Mouse (Mus musculus) layer of hippocampus, postnatal 10 days (tissue): Measurements from ENCODE around the gene Adk. TPM values are rescaled to one million over a fixed set of nuclear protein-coding genes. Genes with fewer than 3 reads are reported as not detected.
"Not testable (repeated sequence)": the region's sequence is repeated elsewhere in the genome, so short reads cannot be mapped to it uniquely, and the experiment has no call there.

Source experiments
- DNase-seq, 2 experiments: peaks; one replicate each; pipeline ENCODE4 v3.0.0; 2021; ENCODE audit warnings: low spot score in 2 of 2
- total RNA-seq, 2 experiments: library from RNA; stranded (reverse); gene quantifications; 2 replicates each; pipeline ENCODE4 v1.2.3; 2021

The Adk gene
- total RNA-seq, 2 experiments from 2014 or later: 70.3 to 70.6 TPM

DNA sequence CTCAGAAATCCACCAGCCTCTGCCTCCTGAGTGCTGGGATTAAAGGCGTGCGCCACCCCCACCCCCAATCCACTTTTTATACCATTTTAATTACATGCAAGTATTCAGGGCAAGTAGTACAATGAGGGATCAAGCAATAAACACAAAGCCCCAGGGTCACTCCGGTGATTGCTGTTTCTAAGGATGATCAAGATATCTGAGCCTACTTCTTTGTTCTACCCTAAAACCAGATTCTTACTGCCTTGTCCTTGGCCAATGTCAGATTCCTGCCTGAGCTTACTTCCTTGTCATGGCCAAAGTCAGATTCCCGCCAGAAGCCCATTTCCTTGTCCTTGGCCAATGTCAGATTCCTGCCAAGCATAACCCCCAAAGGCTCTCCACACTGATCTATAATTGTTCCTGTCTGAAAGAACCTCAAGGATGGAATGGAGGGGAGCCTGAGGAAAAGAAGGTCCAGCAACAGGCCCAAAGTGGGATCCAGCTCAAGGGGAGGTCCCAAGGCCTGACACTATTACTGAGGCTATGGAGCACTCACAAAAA is 422.3 kb downstream of the Adk start:
- DNase-seq: not testable (repeated sequence)

DNA sequence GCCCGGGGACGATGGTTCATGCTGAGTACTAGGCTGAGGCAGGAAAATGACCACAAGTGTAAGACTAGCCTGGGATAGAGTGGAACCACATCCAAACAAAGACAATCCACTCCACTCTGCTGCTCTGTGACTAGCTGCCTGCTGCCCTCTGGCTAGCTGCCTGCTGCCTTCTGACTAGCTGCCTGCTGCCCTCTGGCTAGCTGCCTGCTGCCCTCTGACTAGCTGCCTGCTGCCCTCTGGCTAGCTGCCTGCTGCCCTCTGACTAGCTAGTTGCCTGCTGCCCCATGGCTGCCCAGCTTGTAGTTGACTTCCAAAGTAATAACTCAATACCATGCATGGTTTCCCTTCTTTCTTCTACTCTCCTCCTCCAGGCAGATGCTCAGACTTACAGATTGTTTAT is 424.8 kb downstream of the Adk start:
- no peak for DNase-seq

DNA sequence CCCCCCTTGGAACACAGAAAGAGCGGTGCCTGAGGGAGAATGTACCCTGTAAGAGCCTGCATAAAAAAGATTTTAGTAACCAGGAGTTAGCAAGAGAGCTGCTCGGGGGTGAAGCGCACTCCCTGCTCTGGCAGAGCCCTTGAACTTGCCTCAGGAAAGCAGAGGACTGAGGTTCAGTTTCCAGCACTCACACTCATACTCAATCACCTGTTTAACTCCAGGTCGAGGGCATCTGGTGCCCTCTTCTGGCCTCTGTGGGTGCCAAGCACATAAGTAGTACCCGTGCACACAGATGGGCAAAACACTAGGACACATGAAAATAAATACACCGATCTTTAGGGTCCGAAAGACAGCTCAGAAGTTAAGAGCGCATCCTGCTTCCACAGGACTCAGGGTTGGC is 427.2 kb downstream of the Adk start:
- DNase-seq: no peak

DNA sequence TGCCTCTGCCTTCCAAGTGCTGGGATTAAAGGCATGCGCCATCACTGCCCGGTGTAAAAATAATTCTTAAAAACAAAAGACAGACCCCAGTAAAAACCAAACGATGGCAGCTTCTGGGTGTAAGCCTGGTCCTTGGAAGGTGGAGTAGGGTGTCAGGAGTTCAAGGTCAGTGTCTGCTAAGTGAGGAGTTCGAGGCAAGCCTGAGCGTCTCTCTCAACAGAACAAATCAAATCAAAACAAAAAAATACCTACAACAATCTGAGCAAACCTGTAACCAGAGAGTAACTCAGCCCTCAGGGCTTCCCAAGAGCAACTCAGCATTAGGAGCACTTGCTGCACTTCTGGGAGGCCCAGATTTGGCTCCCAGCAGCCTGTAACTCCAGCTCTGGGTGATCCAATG is 427.8 kb downstream of the Adk start:
- DNase-seq: no peak

DNA sequence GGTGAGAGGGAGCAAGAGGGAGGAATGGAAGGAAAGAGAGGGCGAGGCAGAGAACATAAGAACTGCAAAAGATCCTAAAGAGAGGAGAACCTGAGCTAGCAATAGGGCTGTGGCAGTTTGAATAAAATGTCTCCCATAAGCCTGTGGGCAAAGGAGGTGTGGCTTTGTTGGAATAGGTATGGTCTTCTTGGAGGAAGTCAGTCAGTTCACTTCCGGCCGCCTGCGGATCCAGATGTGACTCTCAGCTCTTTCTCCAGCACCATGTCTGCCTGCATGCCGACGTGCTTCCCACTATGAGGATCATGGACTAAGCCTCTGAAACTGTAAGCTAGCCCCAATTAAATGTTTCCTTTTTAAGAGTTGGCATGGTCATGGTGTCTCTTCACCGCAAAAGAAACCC is 428.9 kb downstream of the Adk start, which contains the start of gene Kat6b:
Gene Kat6b (plus strand): TSS at position 204 of the 400 bp plus-strand sequence.
- no peak for DNase-seq

DNA sequence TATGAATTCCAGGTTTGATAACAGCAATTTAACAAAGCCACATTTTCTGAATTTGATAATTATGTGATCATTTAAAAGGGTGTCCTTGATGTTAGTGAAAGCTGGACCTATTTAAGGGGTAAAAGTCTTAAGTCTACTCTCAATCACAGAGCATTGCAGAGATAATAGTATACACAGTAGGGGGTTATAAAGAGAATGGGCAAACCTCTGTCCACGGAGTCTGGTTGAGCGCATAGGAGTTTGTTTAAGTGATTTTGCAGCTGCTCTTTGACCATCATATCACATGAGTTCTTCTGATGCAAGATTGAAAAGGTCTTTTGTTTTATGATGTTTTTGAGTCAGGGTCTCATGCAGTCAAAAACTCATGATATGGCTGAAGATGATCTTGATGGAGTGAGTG is 431.8 kb downstream of the Adk start:
- DNase-seq: no peak

DNA sequence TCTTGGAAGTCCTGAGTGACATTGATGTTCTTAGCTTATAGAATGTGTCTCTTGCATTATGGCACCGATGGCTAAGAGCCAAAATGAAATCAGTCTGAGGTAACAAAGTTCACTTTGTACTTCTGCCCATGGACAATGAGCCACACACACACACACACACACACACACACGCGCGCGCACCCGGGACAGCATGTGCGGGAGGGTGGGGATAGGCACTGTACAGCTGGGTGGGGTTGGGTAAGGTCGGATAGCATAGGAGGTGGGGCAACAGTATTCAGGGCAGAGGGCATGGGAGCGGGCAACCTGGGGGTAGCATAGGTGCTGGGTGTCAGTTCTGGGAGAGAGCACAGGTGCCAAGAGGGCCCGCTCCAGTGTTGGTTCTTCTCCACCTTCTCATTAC is 432.3 kb downstream of the Adk start:
- no peak for DNase-seq

DNA sequence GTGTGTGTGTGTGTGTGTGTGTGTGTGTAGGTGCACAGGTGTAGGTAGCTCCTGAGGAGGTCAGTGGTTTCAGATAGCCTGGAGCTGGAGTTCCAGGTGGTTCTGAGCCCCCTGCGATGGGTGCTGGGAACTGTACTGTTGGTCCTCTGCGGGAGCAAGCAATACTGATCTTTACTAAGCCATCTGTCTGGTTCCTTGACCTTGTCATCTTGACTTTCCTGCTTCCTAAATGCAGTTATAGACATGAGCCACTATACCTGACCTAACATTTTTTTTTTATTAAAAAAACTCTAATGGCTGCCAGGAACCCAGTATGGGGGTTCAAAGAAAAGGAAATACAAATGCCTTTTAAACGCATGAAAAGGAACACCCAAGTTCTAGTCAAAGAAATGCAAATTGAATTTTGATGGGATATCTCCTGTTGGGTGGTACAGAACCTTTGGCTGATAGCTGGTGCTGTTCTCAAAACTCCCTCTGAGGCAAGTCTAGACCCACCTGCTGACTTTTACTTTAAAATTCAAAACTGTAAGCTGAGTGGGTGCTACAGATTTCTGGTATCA is 433.7 kb downstream of the Adk start:
- DNase-seq: no peak

DNA sequence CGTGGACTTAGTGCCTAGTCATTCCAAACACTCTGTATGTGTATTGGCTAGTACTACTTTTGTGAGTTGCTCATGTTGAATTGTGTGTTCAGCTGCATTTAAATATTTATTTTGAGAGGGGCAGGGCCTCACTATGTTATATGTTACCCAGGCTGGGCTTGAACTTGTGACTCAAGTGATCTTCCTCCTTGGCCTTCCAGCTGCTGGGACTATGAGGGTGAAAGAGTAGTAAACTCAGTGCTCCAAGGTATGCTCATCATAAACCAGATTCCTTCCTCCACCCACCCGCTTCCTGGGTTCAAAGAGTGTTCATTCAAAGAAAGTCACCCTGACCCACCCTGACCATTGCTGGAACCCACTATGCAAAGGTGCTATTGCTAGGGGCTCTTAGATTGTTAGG is 434.8 kb downstream of the Adk start:
- DNase-seq: not testable (repeated sequence)

DNA sequence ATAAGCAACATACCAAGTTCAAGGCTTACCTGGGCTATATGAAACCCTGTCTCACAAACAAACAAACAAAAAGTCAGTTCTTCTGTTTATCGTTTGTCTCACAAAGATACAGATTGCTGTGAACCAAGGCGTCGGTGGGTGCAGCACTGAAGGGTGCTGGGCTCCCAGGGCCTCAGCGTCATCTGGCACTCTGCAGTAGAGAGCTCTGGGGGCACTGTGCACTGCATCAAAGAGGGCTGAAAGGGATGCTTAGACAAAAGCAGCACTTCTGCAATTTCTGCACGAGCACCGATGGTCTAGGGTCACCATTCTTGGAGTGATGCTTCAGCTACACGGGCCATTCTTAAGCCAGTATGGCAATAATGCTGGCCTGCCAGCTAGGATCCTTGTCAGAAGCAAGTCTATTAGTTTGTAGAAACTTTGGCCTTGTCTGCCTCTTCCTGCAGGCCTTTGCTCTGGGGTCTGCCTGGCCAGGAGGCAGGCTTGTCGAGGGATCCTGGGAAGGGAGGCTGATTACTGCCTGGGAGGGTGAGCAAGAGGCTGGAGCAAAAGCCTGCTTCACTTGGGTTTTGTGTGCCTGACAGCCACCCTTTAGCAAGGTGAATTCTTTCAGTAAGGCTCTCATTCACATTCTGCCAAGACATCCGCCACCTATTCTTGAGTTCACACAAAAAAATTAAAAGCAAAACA is 436.2 kb downstream of the Adk start:
- not testable (repeated sequence) for DNase-seq

DNA sequence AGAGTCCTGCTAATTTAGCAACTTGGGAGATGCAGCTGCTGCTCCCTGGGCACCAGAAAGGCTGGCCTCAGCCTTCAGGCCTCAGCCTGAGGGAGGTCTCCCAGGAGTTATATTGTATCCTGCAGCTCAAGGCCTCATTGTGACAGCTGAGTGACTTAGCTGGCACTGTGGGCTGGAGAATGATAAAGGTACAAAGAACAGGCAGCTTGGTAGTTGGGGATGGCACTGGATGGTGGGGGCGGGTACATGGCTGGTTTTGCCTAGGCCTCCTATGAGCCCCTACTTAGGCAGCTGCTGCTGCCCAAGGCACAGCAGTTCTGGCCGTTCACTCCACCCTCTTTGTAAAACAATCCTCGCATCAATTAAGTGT is 436.7 kb downstream of the Adk start:
- DNase-seq: no peak

DNA sequence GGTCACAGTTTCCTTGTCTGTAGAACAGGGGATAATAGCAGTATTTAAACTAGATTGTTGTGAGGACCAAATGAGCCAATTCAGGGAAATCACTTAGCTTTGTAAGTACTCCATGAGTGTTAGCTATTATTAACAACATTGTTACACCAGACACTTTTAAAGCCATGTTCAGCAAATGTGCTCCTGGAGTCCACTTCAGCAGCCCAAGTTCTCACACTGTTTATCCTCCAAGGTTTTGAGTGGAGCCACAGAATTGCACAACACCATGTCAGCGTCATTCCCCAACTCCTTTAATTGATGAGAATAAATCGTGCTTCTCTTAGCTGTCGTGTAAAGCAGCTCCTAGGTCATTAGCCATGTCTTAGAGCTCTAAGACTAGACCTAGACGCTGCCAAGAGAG is 437.8 kb downstream of the Adk start:
- no peak for DNase-seq

Other genes starting within 250 kb of the Adk start
- 1 to 10 TPM; 4.3 to 4.6 TPM for gene Plau, start 215.9 kb upstream of the Adk start, total RNA-seq
- gene Vcl, start 123.2 kb upstream of the Adk start, total RNA-seq: 10 to 100 TPM; 34.4 to 40.2 TPM
- gene Ap3m1, start 66 bp upstream of the Adk start, total RNA-seq: 10 to 100 TPM; 81.8 to 86.9 TPM